Mouse (Mus musculus): ENCODE results near the gene Cipc. TPM values are rescaled to one million over a fixed set of nuclear protein-coding genes. Genes with fewer than 3 reads are reported as not detected.

The Cipc gene
- polyA plus RNA-seq, 1 experiment from 2014 or later: 46.1 TPM

- Histone ChIP-seq H3K4me1 (replicated peaks) (peaks cover 22% of the 10 kb centered on the region), H3K9ac (no peak overlapping the region; the same call in 1 of the 2 replicates), H3K9me3 (no peaks in the 10 kb centered on the region), H3K36me3 (no peaks in the 10 kb centered on the region), H3K27me3 (peaks cover 31% of the 10 kb centered on the region), H3K4me3 (no peak overlapping the region), H3K27ac (replicated peaks) (no peak overlapping the region), H3K4me2 (peak overlapping the region; percentile 46)
- 4% methylated on average over 6 of the region's 6 CpGs for WGBS
- ATAC-seq (ENCODE audit: low FRiP score, low read depth): no peak
Observed at GRCm38 (mm10) chr12:86984194-86984555, 37.3 kb downstream of the Cipc start.

DNA sequence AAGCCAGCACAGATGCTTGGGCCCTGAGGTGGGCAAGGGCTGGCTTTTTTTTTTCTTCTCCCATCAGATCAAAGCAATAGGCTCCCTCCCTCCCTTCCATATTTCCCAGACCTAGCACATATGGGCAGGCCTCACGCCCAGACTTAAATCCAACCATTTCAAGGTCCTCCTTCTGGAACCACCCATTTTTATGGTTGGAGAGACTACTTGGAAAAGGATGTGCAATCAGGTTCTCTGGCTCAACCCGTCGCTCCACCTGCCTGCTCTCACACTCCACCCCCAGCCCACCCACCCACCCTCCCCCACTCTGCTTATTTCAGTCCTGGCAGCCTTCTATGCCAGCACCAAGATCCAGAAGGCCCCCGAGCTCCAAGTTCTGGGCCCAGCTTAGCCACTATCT is 39.7 kb downstream of the Cipc start:
- Histone ChIP-seq H3K4me1 (replicated peaks) (peaks cover 44% of the 10 kb centered on the region), H3K27me3 (peaks cover 30% of the 10 kb centered on the region), H3K27ac (replicated peaks) (no peak overlapping the region), H3K36me3 (no peaks in the 10 kb centered on the region), H3K9me3 (no peaks in the 10 kb centered on the region), H3K9ac (no peak overlapping the region), H3K4me3 (no peak overlapping the region), H3K4me2 (no peak overlapping the region)
- no peak for ATAC-seq (ENCODE audit: low FRiP score, low read depth)
- 80% methylated on average over 4 of the region's 4 CpGs for WGBS

DNA sequence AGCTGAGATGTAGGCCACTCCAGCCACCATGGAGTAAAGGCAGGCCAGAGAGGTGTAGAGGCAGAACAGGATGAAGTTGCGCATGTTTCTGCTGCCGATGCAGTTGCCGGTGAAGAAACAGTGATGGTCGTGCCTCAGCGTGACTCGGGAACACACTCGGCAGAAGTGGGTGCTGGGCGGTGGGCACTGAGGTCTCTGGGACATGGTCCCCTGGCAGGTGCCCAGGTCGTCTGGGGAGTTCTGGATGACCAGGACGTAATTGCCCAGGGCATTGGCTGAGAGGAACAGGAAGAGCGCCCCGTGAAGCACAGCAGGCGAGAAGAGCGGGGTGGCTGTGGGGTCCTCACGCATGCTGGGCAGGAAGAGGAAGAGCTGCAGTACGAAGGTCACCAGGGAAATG is 41.4 kb downstream of the Cipc start:
- Histone ChIP-seq H3K4me1 (replicated peaks) (peaks cover 52% of the 10 kb centered on the region), H3K4me3 (no peak overlapping the region), H3K36me3 (no peaks in the 10 kb centered on the region), H3K9me3 (no peaks in the 10 kb centered on the region), H3K9ac (no peak overlapping the region), H3K27ac (replicated peaks) (no peak overlapping the region), H3K4me2 (peak overlapping the region; percentile 88), H3K27me3 (peaks cover 27% of the 10 kb centered on the region)
- ATAC-seq (ENCODE audit: low FRiP score, low read depth): no peak
- 56% methylated on average over 16 of the region's 16 CpGs for WGBS

GRCm38 (mm10) chr12:86989378-86989777 is 42.5 kb downstream of the Cipc start:
- Histone ChIP-seq H3K4me2 (peak overlapping the region; percentile 88), H3K27me3 (peaks cover 20% of the 10 kb centered on the region), H3K9me3 (no peaks in the 10 kb centered on the region), H3K4me1 (replicated peaks) (peaks cover 44% of the 10 kb centered on the region), H3K36me3 (no peaks in the 10 kb centered on the region), H3K9ac (peak overlapping the region; percentile 72), H3K27ac (replicated peaks) (0 out of 2 replicates have a peak overlapping the region, but pooled peaks have one; percentile 65), H3K4me3 (peak overlapping the region; percentile 69)
- WGBS: 6% methylated on average over 15 of the region's 15 CpGs
- ATAC-seq (ENCODE audit: low FRiP score, low read depth): peak; percentile 15; the same call in 1 of the 2 replicates

DNA sequence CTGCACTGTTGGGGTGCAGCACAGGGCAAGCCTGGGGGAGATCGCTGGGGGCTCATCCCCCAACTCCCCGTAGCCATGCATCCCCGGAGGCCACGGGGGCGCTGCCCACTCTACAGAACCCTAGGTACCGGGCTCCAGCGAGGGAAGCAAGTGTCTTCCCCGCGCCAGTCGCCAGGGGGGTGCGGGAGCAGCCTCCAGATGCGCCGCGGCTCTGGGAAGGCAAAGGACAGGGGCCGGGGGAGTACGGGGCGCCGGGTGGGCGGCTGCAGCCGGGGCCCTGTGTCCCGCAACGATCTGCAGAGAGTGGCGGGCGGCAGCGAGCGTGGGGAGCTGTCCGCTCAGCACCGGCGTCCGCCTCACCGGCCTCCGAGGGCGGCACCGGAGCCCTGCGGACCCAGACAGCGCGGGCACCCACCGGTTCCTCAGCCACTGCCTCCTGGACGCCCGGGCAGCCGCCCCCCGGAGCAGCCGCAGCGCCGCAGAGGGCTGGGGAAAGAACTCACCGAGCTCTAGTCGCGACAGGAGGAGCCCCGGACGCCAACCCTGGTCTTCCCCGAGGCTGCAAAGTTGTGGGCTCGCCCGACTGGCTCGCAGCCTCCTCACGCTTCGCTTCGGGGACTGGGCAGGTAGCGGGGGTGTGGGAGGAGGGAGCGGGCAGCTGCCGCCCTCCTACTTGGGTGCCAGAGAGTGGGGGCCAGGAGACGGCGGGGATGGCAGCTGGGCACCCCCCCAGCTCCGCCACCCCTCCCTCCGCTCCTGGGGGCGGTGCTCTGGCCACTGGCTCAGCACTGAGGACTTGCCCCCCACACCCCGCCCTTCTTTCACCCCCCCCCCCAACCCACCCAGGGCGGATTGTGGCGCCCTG is 43.3 kb downstream of the Cipc start, which contains the start of gene Zdhhc22:
TSS of gene Zdhhc22 (minus strand) at position 541 of the 865 bp plus-strand sequence.
- Histone ChIP-seq H3K36me3 (no peaks in the 10 kb centered on the region), H3K9ac (peak within 1 kb of the TSS; percentile 72), H3K4me3 (peak within 1 kb of the TSS; percentile 69), H3K27me3 (peaks cover 17% of the 10 kb centered on the region; the same call in 1 of the 2 replicates), H3K27ac (replicated peaks) (peak within 1 kb of the TSS; percentile 65), H3K4me2 (peak within 1 kb of the TSS; percentile 88), H3K4me1 (replicated peaks) (peaks cover 42% of the 10 kb centered on the region), H3K9me3 (no peaks in the 10 kb centered on the region)
- WGBS: 2% methylated on average over 51 of the region's 68 CpGs
- peak; percentile 72 for ATAC-seq (ENCODE audit: low FRiP score, low read depth)

DNA sequence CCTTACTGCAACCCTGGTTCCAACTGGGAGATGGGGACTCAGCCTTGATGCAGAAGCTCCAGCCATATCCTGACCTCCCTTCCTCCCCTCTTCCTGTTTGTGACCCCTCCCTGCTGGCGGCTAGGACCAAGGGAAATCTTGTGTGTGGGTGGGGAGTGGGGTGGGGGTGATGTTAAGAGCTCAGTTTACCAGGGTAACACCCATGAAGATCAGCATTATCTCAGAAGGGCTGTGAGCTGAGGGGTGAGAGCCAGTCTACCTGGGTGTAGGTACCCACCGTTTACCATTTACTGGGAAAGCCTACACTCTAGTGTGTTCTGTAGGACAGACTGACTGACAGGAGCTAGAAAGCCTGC is 43.9 kb downstream of the Cipc start:
- no peaks in the 10 kb centered on the region for H3K36me3 ChIP-seq
- H3K4me3 ChIP-seq: peak overlapping the region; percentile 69
- H3K4me2 ChIP-seq: peak overlapping the region; percentile 88
- H3K27ac ChIP-seq (replicated peaks): peak overlapping the region; percentile 65; the same call in 1 of the 2 replicates
- no peaks in the 10 kb centered on the region for H3K9me3 ChIP-seq
- H3K4me1 ChIP-seq (replicated peaks): peaks cover 42% of the 10 kb centered on the region
- 0 out of 2 replicates have a peak, but pooled peaks have one; percentile 6 for ATAC-seq (ENCODE audit: low FRiP score, low read depth)
- peak overlapping the region; percentile 72 for H3K9ac ChIP-seq
- WGBS: 44% methylated on average over 2 of the region's 2 CpGs
- H3K27me3 ChIP-seq: peaks cover 17% of the 10 kb centered on the region; the same call in 1 of the 2 replicates

DNA sequence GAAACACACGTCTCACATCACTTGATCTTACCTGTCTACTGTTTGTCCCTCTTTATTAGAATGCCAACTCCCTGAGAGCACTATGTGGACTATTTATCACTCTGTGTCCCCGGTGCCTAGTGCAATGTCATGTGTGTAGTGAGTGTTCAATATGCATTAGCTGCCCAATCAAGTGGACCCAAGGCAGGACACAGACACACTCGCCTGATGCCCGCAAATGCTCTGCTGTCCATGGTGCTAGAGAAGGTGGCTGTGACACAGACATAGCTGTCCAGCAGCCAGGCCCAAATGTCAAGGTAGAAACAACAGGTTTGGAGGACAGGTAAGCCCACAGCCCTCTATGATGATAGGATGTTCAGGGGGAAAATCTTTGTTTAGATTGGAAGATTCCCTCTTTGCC is 47.3 kb downstream of the Cipc start:
- H3K4me1 ChIP-seq (replicated peaks): peaks cover 37% of the 10 kb centered on the region

DNA sequence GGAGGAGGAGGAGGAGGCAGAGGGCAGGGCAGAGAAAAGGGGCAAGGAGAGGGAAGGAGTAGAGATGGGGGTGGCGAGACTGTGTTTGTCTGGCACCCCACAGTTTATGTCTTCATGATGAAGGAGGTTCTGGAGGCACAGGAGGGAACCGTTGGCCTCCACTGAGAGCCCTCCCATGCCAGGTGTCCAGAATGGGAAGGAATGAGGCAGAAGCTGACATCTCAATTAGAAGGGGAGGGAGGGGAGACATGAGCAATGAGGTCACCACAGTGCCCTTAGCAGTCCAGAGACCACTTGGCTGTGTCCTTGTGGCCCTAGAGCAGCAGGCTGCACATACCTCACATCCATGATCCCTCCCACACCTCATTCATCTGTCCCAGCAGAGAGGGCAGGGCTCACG is 47.9 kb downstream of the Cipc start:
- Histone ChIP-seq H3K4me1 (replicated peaks) (peaks cover 31% of the 10 kb centered on the region), H3K27me3 (no peaks in the 10 kb centered on the region), H3K9ac (no peak overlapping the region), H3K4me2 (no peak overlapping the region), H3K36me3 (no peaks in the 10 kb centered on the region), H3K9me3 (no peaks in the 10 kb centered on the region), H3K27ac (replicated peaks) (no peak overlapping the region), H3K4me3 (no peak overlapping the region)
- no peak for ATAC-seq (ENCODE audit: low FRiP score, low read depth)
- 48% methylated on average over 3 of the region's 3 CpGs for WGBS

More for the DNA sequence above, 47.3 kb downstream of the Cipc start:
- Histone ChIP-seq H3K9me3 (no peaks in the 10 kb centered on the region), H3K4me2 (no peak overlapping the region), H3K36me3 (no peaks in the 10 kb centered on the region), H3K27me3 (peaks cover 4% of the 10 kb centered on the region; the same call in 1 of the 2 replicates), H3K27ac (replicated peaks) (0 out of 2 replicates have a peak overlapping the region, but pooled peaks have one; percentile 4), H3K4me3 (no peak overlapping the region), H3K9ac (no peak overlapping the region)
- ATAC-seq (ENCODE audit: low FRiP score, low read depth): no peak
- WGBS: 31% methylated on average over 4 of the region's 4 CpGs

GRCm38 (mm10) chr12:86995931-86996330 is 49.1 kb downstream of the Cipc start:
- Histone ChIP-seq H3K4me1 (replicated peaks) (peaks cover 29% of the 10 kb centered on the region), H3K27ac (replicated peaks) (no peak overlapping the region), H3K4me3 (no peak overlapping the region), H3K27me3 (no peaks in the 10 kb centered on the region), H3K36me3 (no peaks in the 10 kb centered on the region), H3K9me3 (no peaks in the 10 kb centered on the region), H3K4me2 (no peak overlapping the region), H3K9ac (no peak overlapping the region)
- ATAC-seq (ENCODE audit: low FRiP score, low read depth): no peak
- 78% methylated on average over 6 of the region's 6 CpGs for WGBS

DNA sequence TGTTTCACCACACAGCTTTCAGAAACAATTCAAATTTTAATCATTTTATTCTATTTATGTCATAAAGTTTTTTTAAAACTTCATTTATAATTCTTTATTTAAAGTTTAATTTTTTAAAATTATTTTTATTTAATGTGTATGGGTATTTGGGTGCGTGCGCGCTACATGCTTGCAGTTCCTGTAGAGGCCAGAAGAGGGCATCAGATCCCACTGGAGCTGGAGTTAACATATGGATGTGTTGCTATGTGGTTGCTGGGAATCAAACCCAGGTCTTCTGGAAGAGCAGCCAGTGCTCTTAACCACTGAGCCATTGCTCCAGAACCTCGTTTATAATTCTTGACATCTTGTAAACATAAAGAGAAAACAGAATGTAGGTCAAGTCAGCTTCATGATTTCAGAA is 51.9 kb downstream of the Cipc start:
- Histone ChIP-seq H3K9ac (no peak overlapping the region), H3K4me1 (replicated peaks) (peaks cover 11% of the 10 kb centered on the region), H3K27me3 (no peaks in the 10 kb centered on the region), H3K9me3 (no peaks in the 10 kb centered on the region), H3K4me2 (no peak overlapping the region), H3K36me3 (no peaks in the 10 kb centered on the region), H3K27ac (replicated peaks) (no peak overlapping the region), H3K4me3 (no peak overlapping the region)
- no peak for ATAC-seq (ENCODE audit: low FRiP score, low read depth)
- WGBS: 87% methylated on average over 4 of the region's 4 CpGs

GRCm38 (mm10) chr12:86999283-86999820 is 52.5 kb downstream of the Cipc start:
- WGBS: 75% methylated on average over 10 of the region's 10 CpGs

GRCm38 (mm10) chr12:87000151-87000839 is 53.5 kb downstream of the Cipc start:
- no peak overlapping the region for H3K27ac ChIP-seq (replicated peaks)
- peaks cover 11% of the 10 kb centered on the region for H3K4me1 ChIP-seq (replicated peaks)
- no peaks in the 10 kb centered on the region for H3K27me3 ChIP-seq
- ATAC-seq (ENCODE audit: low FRiP score, low read depth): peak; percentile 25; the same call in 1 of the 2 replicates
- no peaks in the 10 kb centered on the region for H3K36me3 ChIP-seq
- 55% methylated on average over 5 of the region's 5 CpGs for WGBS
- no peaks in the 10 kb centered on the region for H3K9me3 ChIP-seq
- H3K9ac ChIP-seq: no peak overlapping the region
- no peak overlapping the region for H3K4me3 ChIP-seq
- H3K4me2 ChIP-seq: peak overlapping the region; percentile 20; the same call in 1 of the 2 replicates

More at GRCm38 (mm10) chr12:86999283-86999820, 52.5 kb downstream of the Cipc start:
- H3K27ac ChIP-seq (replicated peaks): no peak overlapping the region
- no peaks in the 10 kb centered on the region for H3K27me3 ChIP-seq
- no peaks in the 10 kb centered on the region for H3K9me3 ChIP-seq
- peaks cover 11% of the 10 kb centered on the region for H3K4me1 ChIP-seq (replicated peaks)
- H3K4me2 ChIP-seq: no peak overlapping the region
- no peak for ATAC-seq (ENCODE audit: low FRiP score, low read depth)
- no peak overlapping the region for H3K9ac ChIP-seq
- H3K36me3 ChIP-seq: no peaks in the 10 kb centered on the region
- H3K4me3 ChIP-seq: no peak overlapping the region
